Comparison of ENCODE assay signal across 8 mouse cellular contexts in genomic region chr19:21943407-21943806, GRCm38 (mm10).
DNase-seq lines count a peak whose midpoint lies in the region; ATAC-seq and TF ChIP-seq lines count a peak whose summit lies in the region.

No protein-coding gene starts in this region.

- ATAC-seq in kidney, embryonic 16.5 days (ENCODE audit: low FRiP score, low TSS enrichment) = no peak

- no peak overlapping the region for H3K27ac ChIP-seq in kidney, embryonic 16.5 days (ENCODE audit: low read length)
- H3K27ac ChIP-seq in heart, adult 2 months = no peak overlapping the region; the same call in none of the 2 replicates

- WGBS in kidney, embryonic 16.5 days = 62% methylated on average over 4 of the region's 4 CpGs
- 21% methylated on average over 4 of the region's 4 CpGs for WGBS in heart, adult 2 months

- TF ChIP-seq EP300 in heart, adult 2 months (IDR thresholded peaks at IDR 0.05; ENCODE audit: insufficient read depth, low read depth, low read length) = peak; percentile 81; the same call in 1 of the 2 replicates

- H3K4me1 ChIP-seq in kidney, embryonic 16.5 days (ENCODE audit: insufficient read depth, low read length) = no peaks in the 10 kb centered on the region
- H3K4me1 ChIP-seq in heart, adult 2 months (ENCODE audit: control insufficient read depth, insufficient read depth, low read length) = peaks cover 13% of the 10 kb centered on the region

- no peaks in the 10 kb centered on the region for H3K27me3 ChIP-seq in kidney, embryonic 16.5 days (ENCODE audit: insufficient read depth, low read length)
- no peaks in the 10 kb centered on the region for H3K27me3 ChIP-seq in heart, adult 2 months (ENCODE audit: control insufficient read depth, insufficient read depth, low read length)

- H3K79me2 ChIP-seq in heart, adult 2 months (replicated peaks; ENCODE audit: control insufficient read depth, insufficient read depth, low read length) = no peaks in the 10 kb centered on the region

- no peak overlapping the region for H3K4me3 ChIP-seq in kidney, embryonic 16.5 days (ENCODE audit: low read length)
- H3K4me3 ChIP-seq in heart, adult 2 months = no peak overlapping the region

- intact Hi-C loops in heart, adult 2 months (cut with DNase I) = loop anchor here (1.0 to 10.0 kb wide), 7 partner anchors 46 to 369 kb away; no protein-coding TSS in a partner anchor

- peak; percentile 21 for DNase-seq in kidney, adult 11 months
- peak; percentile 6 for DNase-seq in Muller cell, postnatal 12 days (ENCODE audit: inconsistent ontology term)
- DNase-seq in heart, adult 2 months = peak; percentile 46 to 66
- DNase-seq in lung, adult 18-20 months = peak; percentile 52 to 58
- no peak for DNase-seq in layer of hippocampus, postnatal 36 days
- DNase-seq in cerebellum, adult 11 months = no peak
- DNase-seq in cerebellum, adult 9-11 months = no peak

- TF ChIP-seq CTCF in heart, adult 2 months (IDR thresholded peaks at IDR 0.05) = peak; percentile 76

- no peaks in the 10 kb centered on the region for H3K9me3 ChIP-seq in kidney, embryonic 16.5 days (ENCODE audit: low read length)

- no peaks in the 10 kb centered on the region for H3K36me3 ChIP-seq in kidney, embryonic 16.5 days (ENCODE audit: insufficient read depth, low read length)
- H3K36me3 ChIP-seq in heart, adult 2 months (ENCODE audit: control insufficient read depth, insufficient read depth, low read length) = peaks cover 2% of the 10 kb centered on the region

- H3K4me2 ChIP-seq in kidney, embryonic 16.5 days (replicated peaks; ENCODE audit: low read depth, low read length) = no peak overlapping the region

- H3K9ac ChIP-seq in kidney, embryonic 16.5 days (replicated peaks; ENCODE audit: low read length) = no peak overlapping the region
- no peak overlapping the region for H3K9ac ChIP-seq in heart, adult 2 months (ENCODE audit: low read depth, low read length)

- no peak for TF ChIP-seq POLR2A in heart, adult 2 months (IDR thresholded peaks at IDR 0.05; ENCODE audit: insufficient read depth, low read depth, low read length)

Comparison
In these comparisons a context has a peak if more than half of its experiments do, and no peak if none do; other contexts are left out.
1. DNase-seq: peak in kidney, adult 11 months (single experiment), Muller cell, postnatal 12 days (single experiment), heart, adult 2 months (2 of 2) and lung, adult 18-20 months (2 of 2); none in layer of hippocampus, postnatal 36 days (0 of 2), cerebellum, adult 11 months (single experiment) and cerebellum, adult 9-11 months (single experiment).